Mouse (Mus musculus) liver, embryonic 14.5 days (tissue): ENCODE measurements around the gene Gas2. TPM values are rescaled to one million over a fixed set of nuclear protein-coding genes. Genes with fewer than 3 reads are reported as not detected.
A peak's percentile ranks its signal among the peaks of the same experiment; 100 is the strongest.

Experiments
- ATAC-seq: fragments of 200-750 bp; cut with Nextera tagmentation; 2 replicates; pipeline ENCODE4 v1.8.0; 2017; ENCODE audit warnings: moderate number of reproducible peaks, mild to moderate bottlenecking, moderate library complexity; ENCODE audit not compliant: insufficient read depth
- DNase-seq, 3 experiments: peaks; one replicate each; pipeline ENCODE4 v3.0.0-alpha.2; 2012 to 2013; ENCODE audit warnings: low read depth in 3 of 3, low spot score in 3 of 3
- H3K27ac ChIP-seq: fragments of 300-500 bp; sonication (generic); 2 replicates; pipeline ENCODE4 v1.5.1; 2014; ENCODE audit warnings: moderate library complexity, mild to moderate bottlenecking, control low read depth, inconsistent platforms
- H3K27me3 ChIP-seq: fragments of 300-500 bp; sonication (generic); 2 replicates; pipeline ENCODE4 v1.6.1; 2014; ENCODE audit warnings: mild to moderate bottlenecking, low read length, moderate library complexity; ENCODE audit not compliant: control insufficient read depth, insufficient read depth
- H3K36me3 ChIP-seq: fragments of 300-500 bp; sonication (generic); replicated peaks from 2 replicates; pipeline ENCODE4 v1.6.1; 2014; ENCODE audit warnings: low read depth; ENCODE audit not compliant: control insufficient read depth, insufficient read depth
- H3K4me1 ChIP-seq, 2 experiments: fragments of 200-500 bp in 1 of 2; fragments of 300-500 bp in 1 of 2; sonication (generic) in 1 of 2; replicated peaks; 2 replicates each; pipeline ENCODE4 v1.6.1; 2012 to 2014; ENCODE audit warnings: antibody characterized with exemption in 1 of 2, inconsistent platforms in 1 of 2, low read length in 1 of 2; ENCODE audit not compliant: control insufficient read depth in 2 of 2, insufficient read depth in 2 of 2
- H3K4me2 ChIP-seq: fragments of 300-500 bp; sonication (generic); 2 replicates; pipeline ENCODE4 v1.6.1; 2014; ENCODE audit warnings: low read depth, mild to moderate bottlenecking, control low read depth, moderate library complexity
- H3K4me3 ChIP-seq, 2 experiments: fragments of 200-500 bp in 1 of 2; fragments of 300-500 bp in 1 of 2; sonication (generic) in 1 of 2; 2 replicates each; pipeline ENCODE4 v1.5.1; 2012 to 2014; ENCODE audit warnings: low read depth in 2 of 2, low read length in 2 of 2, mild to moderate bottlenecking in 2 of 2, control low read depth in 1 of 2, inconsistent platforms in 1 of 2, moderate library complexity in 1 of 2; ENCODE audit not compliant: insufficient read depth in 1 of 2
- H3K9ac ChIP-seq: fragments of 300-500 bp; sonication (generic); replicated peaks from 2 replicates; pipeline ENCODE4 v1.6.1; 2014; ENCODE audit warnings: mild to moderate bottlenecking, control low read depth, moderate library complexity
- H3K9me3 ChIP-seq: fragments of 300-500 bp; sonication (generic); 2 replicates; pipeline ENCODE4 v1.6.1; 2016; ENCODE audit warnings: low read length, mixed read lengths; ENCODE audit not compliant: control insufficient read depth
- CTCF ChIP-seq: IDR thresholded peaks from 2 replicates; pipeline ENCODE4 v1.5.1; 2016; ENCODE audit warnings: antibody characterized with exemption, low read depth, control low read depth
- EP300 ChIP-seq: IDR thresholded peaks from 2 replicates; pipeline ENCODE4 v1.6.1; 2016; ENCODE audit warnings: antibody characterized with exemption, low read depth
- WGBS: fragments of 180-500 bp; shearing (Covaris S2); extraction: QIAGEN DNeasy Blood & Tissue Kit; methylation state at CpG from one replicate; pipeline ENCODE4 v1.1.7; 2014; ENCODE audit not compliant: insufficient replicate concordance; 5-methylcytosine and 5-hydroxymethylcytosine counted together
- polyA plus RNA-seq, 2 experiments: library from polyadenylated mRNA; depleted of rRNA in 1 of 2; stranded (reverse) in 1 of 2; unstranded in 1 of 2; fragments of >200 nt; fragmentation: Nextera tagmentation in 1 of 2; extraction: Ambion mirVana in 1 of 2; gene quantifications; 2 replicates each; pipeline versions ENCODE4 v1.2.1 to v1.2.3; 2012 to 2014

Gene Gas2
- polyA plus RNA-seq, 2 experiments: 2.8 to 4.9 TPM

DNA sequence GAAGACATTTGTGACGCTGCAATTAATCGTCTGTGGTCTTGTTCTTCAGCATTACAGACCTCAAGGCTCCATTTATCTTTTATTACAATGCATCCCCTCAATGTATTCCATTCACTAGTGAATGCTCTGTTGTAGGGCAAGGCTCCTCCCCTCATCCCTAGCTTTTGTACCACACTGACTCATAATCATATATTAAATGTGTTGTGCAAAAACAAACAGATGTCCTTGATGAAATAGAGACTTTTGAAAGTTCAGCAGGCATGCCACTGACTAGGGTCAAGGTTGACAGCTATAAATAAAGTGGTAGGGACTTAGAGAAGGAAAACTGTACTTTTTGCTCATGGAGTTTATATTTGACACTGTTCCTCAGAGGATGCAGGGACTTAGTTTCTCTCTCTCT, 111.7 kb downstream of the Gas2 start:
- no peak for ATAC-seq
- H3K4me1 ChIP-seq: peaks cover 0 to 6% of the 10 kb centered on the region in 2 experiments; a peak in 2 of 4 replicates
- no peak overlapping the region for H3K4me2 ChIP-seq
- TF ChIP-seq CTCF: no peak
- no peak for TF ChIP-seq EP300
- no peak overlapping the region for H3K4me3 ChIP-seq
- H3K27ac ChIP-seq: no peak overlapping the region
- DNase-seq: no peak
- H3K9ac ChIP-seq: no peak overlapping the region
- 52% methylated on average over 2 of the region's 2 CpGs for WGBS
- no peaks in the 10 kb centered on the region for H3K9me3 ChIP-seq
- H3K27me3 ChIP-seq: no peaks in the 10 kb centered on the region
- no peaks in the 10 kb centered on the region for H3K36me3 ChIP-seq

DNA sequence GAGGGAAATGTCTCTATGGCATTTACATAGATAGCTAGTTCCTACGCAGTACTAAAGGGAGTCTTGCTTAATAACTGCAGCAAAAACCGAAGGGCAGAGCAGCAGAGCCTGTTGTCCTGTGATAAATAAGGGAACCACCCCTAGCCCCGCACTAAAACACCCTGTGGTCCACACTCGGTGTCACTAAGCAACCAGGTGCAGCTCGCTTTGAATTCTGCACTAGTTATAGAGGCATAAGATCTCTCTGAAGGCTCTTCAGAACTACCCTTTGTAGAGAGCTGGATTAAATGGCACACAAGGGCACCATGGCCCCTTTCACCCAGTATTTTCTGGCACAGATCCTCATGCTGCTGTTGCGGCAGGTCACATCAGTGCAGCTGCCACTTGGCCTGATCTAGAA, 113.4 kb downstream of the Gas2 start:
- Histone ChIP-seq H3K27me3 (no peaks in the 10 kb centered on the region), H3K36me3 (no peaks in the 10 kb centered on the region), H3K27ac (no peak overlapping the region), H3K4me3 (no peak overlapping the region), H3K4me1 (peaks cover 0 to 7% of the 10 kb centered on the region in 2 experiments; a peak in 2 of 4 replicates), H3K9ac (no peak overlapping the region), H3K9me3 (no peaks in the 10 kb centered on the region), H3K4me2 (no peak overlapping the region)
- DNase-seq (no peak), ATAC-seq (0 out of 2 replicates have a peak, but pooled peaks have one; percentile 48)
- TF ChIP-seq EP300 (no peak; the same call in 1 of the 2 replicates), CTCF (no peak)
- 35% methylated on average over 6 of the region's 6 CpGs for WGBS

DNA sequence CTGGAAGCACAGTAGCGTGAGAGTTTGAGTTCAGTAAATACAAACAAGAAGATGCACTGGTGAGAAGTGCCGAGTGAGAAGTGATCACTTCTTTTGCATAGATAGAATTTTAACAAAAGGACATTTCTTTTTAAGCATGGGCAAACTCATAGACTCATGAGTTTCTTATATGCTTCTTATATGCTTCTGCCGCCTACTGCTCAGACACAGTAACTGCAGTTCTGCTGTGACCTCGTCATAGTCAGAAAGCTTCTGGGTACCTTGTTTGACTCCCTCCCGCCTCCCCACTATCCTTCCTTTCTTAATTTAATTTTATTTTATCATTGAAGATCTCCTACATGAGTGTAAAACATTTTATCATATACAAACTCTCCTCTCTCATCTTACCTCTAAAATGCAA, 117.5 kb downstream of the Gas2 start:
- Histone ChIP-seq H3K27me3 (no peaks in the 10 kb centered on the region), H3K4me2 (no peak overlapping the region), H3K4me1 (peaks cover 16 to 28% of the 10 kb centered on the region in 2 experiments), H3K9ac (no peak overlapping the region), H3K4me3 (no peak overlapping the region), H3K9me3 (no peaks in the 10 kb centered on the region), H3K27ac (no peak overlapping the region), H3K36me3 (no peaks in the 10 kb centered on the region)
- ATAC-seq (no peak), DNase-seq (no peak)
- TF ChIP-seq EP300 (no peak), CTCF (peak; percentile 70)
- 31% methylated on average over 5 of the region's 5 CpGs for WGBS

DNA sequence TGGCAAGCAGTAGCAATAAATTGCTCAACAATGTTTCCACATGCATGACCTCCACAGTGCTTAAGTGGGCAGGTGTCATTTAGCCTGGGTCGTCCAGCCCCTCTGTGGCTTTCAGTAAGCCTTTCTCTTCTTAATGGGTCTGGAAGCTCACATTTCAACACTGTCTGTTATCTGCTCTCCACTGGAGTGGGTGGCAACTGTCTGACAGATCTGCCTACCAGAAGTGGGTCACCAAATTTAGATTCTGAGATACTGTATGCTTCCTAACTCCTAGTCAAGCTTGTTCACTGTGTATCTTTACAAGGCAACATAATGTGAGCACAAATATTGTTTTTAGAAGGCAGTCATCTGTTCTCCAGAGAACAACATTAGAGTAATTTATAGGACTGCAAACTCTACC, 120.5 kb downstream of the Gas2 start:
- H3K36me3 ChIP-seq: no peaks in the 10 kb centered on the region
- no peak overlapping the region for H3K4me3 ChIP-seq
- ATAC-seq (peak; percentile 76), DNase-seq (no peak)
- H3K9me3 ChIP-seq: no peaks in the 10 kb centered on the region
- TF ChIP-seq CTCF (no peak), EP300 (no peak)
- no peaks in the 10 kb centered on the region for H3K27me3 ChIP-seq
- peaks cover 16 to 29% of the 10 kb centered on the region in 2 experiments for H3K4me1 ChIP-seq
- no peak overlapping the region; the same call in 1 of the 2 replicates for H3K9ac ChIP-seq
- H3K4me2 ChIP-seq: peak overlapping the region; percentile 37
- H3K27ac ChIP-seq: peak overlapping the region; percentile 38
- 14% methylated on average over 1 of the region's 1 CpGs for WGBS

DNA sequence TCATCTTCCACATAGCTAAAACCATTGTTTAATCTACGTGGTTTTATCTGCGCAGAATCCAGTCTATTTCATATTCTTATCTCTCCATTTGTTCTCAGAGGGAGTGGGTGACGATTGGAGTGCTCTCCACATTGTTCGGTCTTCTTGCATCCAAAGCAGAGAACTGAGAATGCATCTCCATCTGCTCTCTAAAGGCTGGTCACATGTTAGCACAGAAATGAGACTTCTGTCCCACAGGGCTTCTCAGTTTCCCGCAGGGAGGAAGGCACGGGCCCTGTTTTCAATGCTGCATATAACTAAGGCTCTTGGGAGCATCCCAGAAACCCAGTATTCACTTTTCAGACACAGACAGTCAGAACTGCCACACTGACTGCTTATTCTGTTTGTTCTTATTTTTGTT, 123.9 kb downstream of the Gas2 start:
- Histone ChIP-seq H3K9me3 (no peaks in the 10 kb centered on the region), H3K4me1 (peaks cover 35 to 48% of the 10 kb centered on the region in 2 experiments), H3K36me3 (no peaks in the 10 kb centered on the region), H3K4me3 (no peak overlapping the region), H3K4me2 (no peak overlapping the region), H3K27me3 (no peaks in the 10 kb centered on the region), H3K9ac (no peak overlapping the region), H3K27ac (no peak overlapping the region)
- ATAC-seq (no peak), DNase-seq (no peak)
- TF ChIP-seq EP300 (no peak), CTCF (no peak)
- WGBS: 56% methylated on average over 6 of the region's 6 CpGs
